Comparison of ENCODE assay signal across 8 mouse cellular contexts in genomic region chr8:71273151-71273510, GRCm38 (mm10). TPM values are rescaled to one million over a fixed set of nuclear protein-coding genes. Genes with fewer than 3 reads are reported as not detected.
DNase-seq lines count a peak whose midpoint lies in the region; ATAC-seq and TF ChIP-seq lines count a peak whose summit lies in the region.

No protein-coding gene starts in this region.

- H3K27ac ChIP-seq in hindbrain, embryonic 13.5 days, result peak overlapping the region; percentile 83
- H3K27ac ChIP-seq in macrophage, result peak overlapping the region; percentile 94

- peaks cover 63% of the 10 kb centered on the region for H3K36me3 ChIP-seq in G1E (replicated peaks)
- peaks cover 13% of the 10 kb centered on the region; the same call in 1 of the 2 replicates for H3K36me3 ChIP-seq in hindbrain, embryonic 13.5 days
- H3K36me3 ChIP-seq in macrophage (ENCODE audit: inconsistent target), result no peaks in the 10 kb centered on the region

- no peak for TF ChIP-seq CTCF in G1E (IDR thresholded peaks at IDR 0.05; ENCODE audit: low read depth, low read length)

- peaks cover 96% of the 10 kb centered on the region for H3K79me2 ChIP-seq in macrophage (ENCODE audit: inconsistent target)

- ATAC-seq in G1E (ENCODE audit: extremely low read depth, insufficient number of reproducible peaks, low FRiP score, poor library complexity, severe bottlenecking), result peak; percentile 32; the same call in 1 of the 2 replicates
- peak; percentile 59 for ATAC-seq in frontal cortex, adult (ENCODE audit: low TSS enrichment)
- no peak for ATAC-seq in hindbrain, embryonic 13.5 days (ENCODE audit: low FRiP score)

- peak; percentile 76 for DNase-seq in G1E (ENCODE audit: low spot score)
- peak; percentile 54 for DNase-seq in c-Kit-positive CD71-negative TER-119-negative erythroid progenitor cells, embryonic 14.5 days (ENCODE audit: low read depth)
- DNase-seq in layer of hippocampus, postnatal 36 days, result peak; percentile 45 to 54
- DNase-seq in right cerebral cortex, adult 18-20 months, result peak; percentile 72
- peak; percentile 71 for DNase-seq in thymus, postnatal 4 days

- H3K4me3 ChIP-seq in G1E (ENCODE audit: low read depth, low read length) (peak overlapping the region; percentile 93), macrophage (ENCODE audit: inconsistent target) (peak overlapping the region; percentile 92)
- H3K4me3 ChIP-seq in hindbrain, embryonic 13.5 days, result peak overlapping the region; percentile 86

- peak overlapping the region; percentile 84 for H3K4me2 ChIP-seq in hindbrain, embryonic 13.5 days

- no peaks in the 10 kb centered on the region for H3K27me3 ChIP-seq in G1E (ENCODE audit: insufficient read depth, low read length)
- H3K27me3 ChIP-seq in hindbrain, embryonic 13.5 days, result no peaks in the 10 kb centered on the region

- peaks cover 51% of the 10 kb centered on the region for H3K4me1 ChIP-seq in G1E (ENCODE audit: insufficient read depth, low read depth, low read length)
- H3K4me1 ChIP-seq in hindbrain, embryonic 13.5 days (replicated peaks), result peaks cover 41% of the 10 kb centered on the region

- peak overlapping the region; percentile 86 for H3K9ac ChIP-seq in hindbrain, embryonic 13.5 days

- no peaks in the 10 kb centered on the region for H3K9me3 ChIP-seq in G1E (replicated peaks)
- H3K9me3 ChIP-seq in hindbrain, embryonic 13.5 days, result no peaks in the 10 kb centered on the region

- whole genome bisulfite sequencing in hindbrain, embryonic 13.5 days, result 1% methylated on average over 14 of the region's 14 CpGs
- 2% methylated on average over 14 of the region's 14 CpGs for WGBS in macrophage (ENCODE audit: missing documents)

RNA-seq across cellular contexts. Expression of gene Haus8, which starts 0.4 kb away (rescaled TPM):
- total RNA-seq in G1E (2014; fragmentation: Nextera tagmentation) (17.8 and 18.3 TPM in 2 replicates), G1E (2017) (50.2 and 51.1 TPM in 2 replicates)
- polyA plus RNA-seq in G1E (2012) (18.1 and 25.5 TPM in 2 replicates), macrophage (2018) (38.3 to 72.4 TPM (median 41.3 TPM) in 3 replicates)
- polyA plus RNA-seq in hindbrain, embryonic 13.5 days (2015; fragmentation: Nextera tagmentation; extraction: Ambion mirVana), result 58.2 and 58.7 TPM in 2 replicates
- total RNA-seq in layer of hippocampus, postnatal 36 days (2021), result 1 to 10 TPM; 7.8 to 9.9 TPM
- 10 to 100 TPM in 25 of 26 experiments, 1 to 10 TPM in 1; 3.3 to 96.5 (median 47.3) TPM for total RNA-seq in macrophage (2018; cell fraction: chromatin; rRNA removed)
- 10 to 100 TPM; 25.2 to 59.1 (median 38.7) TPM for total RNA-seq in macrophage (2018; cell fraction: cytosol; rRNA removed)
- 10 to 100 TPM in 25 of 26 experiments, 1 to 10 TPM in 1; 8.6 to 61.0 (median 33.6) TPM for total RNA-seq in macrophage (2018; cell fraction: nucleus; rRNA removed)

RNA-seq across cellular contexts. Expression of gene Myo9b, which starts 0.6 kb away (rescaled TPM):
- 40.0 and 44.7 TPM in 2 replicates for total RNA-seq in G1E (2014; fragmentation: Nextera tagmentation)
- total RNA-seq in G1E (2017), result 43.9 and 46.2 TPM in 2 replicates
- polyA plus RNA-seq in G1E (2012), result 58.6 TPM in 2 replicates
- 16.4 and 18.5 TPM in 2 replicates for polyA plus RNA-seq in hindbrain, embryonic 13.5 days (2015; fragmentation: Nextera tagmentation; extraction: Ambion mirVana)
- 10 to 100 TPM; 32.9 to 36.4 TPM for total RNA-seq in layer of hippocampus, postnatal 36 days (2021)
- 100 to 1,000 TPM; 236 to 753 (median 362) TPM for total RNA-seq in macrophage (2018; cell fraction: chromatin; rRNA removed)
- total RNA-seq in macrophage (2018; cell fraction: cytosol; rRNA removed), result 100 to 1,000 TPM in 21 of 26 experiments, 10 to 100 TPM in 5; 78.0 to 159 (median 121) TPM
- total RNA-seq in macrophage (2018; cell fraction: nucleus; rRNA removed), result 100 to 1,000 TPM; 161 to 375 (median 242) TPM
- polyA plus RNA-seq in macrophage (2018), result 89.8 to 105 TPM (median 97.3 TPM) in 3 replicates
